Mouse (Mus musculus): ENCODE measurements at regions not wholly inside any gene's neighbourhood (a gene's known extent, or its start where the extent isn't known, plus 50 kb on each side); places are given as distances from the start of the nearest gene placed in this dataset.

DNA sequence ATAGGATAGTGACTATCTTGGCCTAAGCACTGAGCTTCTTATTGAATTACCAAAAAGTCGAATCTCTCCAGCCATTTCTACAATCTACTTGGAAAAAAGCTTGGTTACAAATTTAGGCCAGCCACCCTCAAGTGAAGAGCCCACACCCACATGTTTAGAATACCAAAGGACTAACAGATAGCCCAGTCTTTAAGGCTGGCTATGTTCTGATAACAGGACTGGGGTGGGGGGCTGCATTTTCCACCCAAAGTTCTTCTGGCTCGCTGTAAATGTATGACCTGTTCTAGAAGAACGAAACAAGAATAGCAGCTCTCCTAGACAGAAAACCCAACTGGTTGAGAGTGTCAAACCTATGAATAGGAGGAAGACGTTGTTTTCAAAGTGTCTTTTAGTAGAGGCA is 130.6 kb upstream of the Cited2 start:
- WGBS: 91% methylated on average over 4 of the region's 4 CpGs

DNA sequence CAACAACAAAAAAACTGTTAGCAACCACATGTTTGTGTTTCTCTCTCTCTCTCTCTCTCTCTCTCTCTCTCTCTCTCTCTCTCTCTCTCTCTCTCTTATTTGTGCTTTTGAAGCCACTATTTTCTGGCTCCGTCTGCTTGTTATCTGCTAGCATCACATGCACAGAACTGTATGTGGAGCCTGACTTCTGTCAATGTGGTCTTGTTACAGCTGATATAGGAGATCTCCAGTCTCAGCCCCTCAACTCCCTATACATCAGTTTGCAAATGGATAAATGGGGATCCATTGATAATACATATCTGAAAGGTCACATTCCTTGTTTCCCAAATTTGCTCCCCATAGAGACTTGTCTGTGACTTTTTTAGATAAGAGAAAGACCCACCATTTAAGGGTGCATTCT is 126.9 kb upstream of the Cited2 start:
- no peak for ATAC-seq (ENCODE audit: low FRiP score, low read depth)
- Histone ChIP-seq H3K27ac (replicated peaks; ENCODE audit: low read depth, low read length) (no peak overlapping the region), H3K4me2 (replicated peaks; ENCODE audit: low read depth, low read length, severe bottlenecking) (no peak overlapping the region), H3K9me3 (ENCODE audit: control insufficient read depth, low read length) (no peaks in the 10 kb centered on the region), H3K27me3 (ENCODE audit: control insufficient read depth, insufficient read depth, low read length) (no peaks in the 10 kb centered on the region), H3K4me3 (replicated peaks; ENCODE audit: low read length) (no peak overlapping the region), H3K9ac (ENCODE audit: low read depth, low read length, severe bottlenecking) (no peak overlapping the region), H3K4me1 (ENCODE audit: control insufficient read depth, insufficient read depth, low read length) (no peaks in the 10 kb centered on the region), H3K36me3 (ENCODE audit: control insufficient read depth, insufficient read depth, low read length) (no peaks in the 10 kb centered on the region)
- 84% methylated on average over 1 of the region's 1 CpGs for WGBS
- no peak for TF ChIP-seq POLR2A (IDR thresholded peaks at IDR 0.05; ENCODE audit: borderline replicate concordance, extremely low read depth, insufficient read depth, insufficient read length)
- DNase-seq (ENCODE audit: low spot score): no peak

More for the DNA sequence above, 130.6 kb upstream of the Cited2 start:
- Histone ChIP-seq H3K9me3 (ENCODE audit: control insufficient read depth, low read length) (no peaks in the 10 kb centered on the region), H3K36me3 (ENCODE audit: control insufficient read depth, insufficient read depth, low read length) (no peaks in the 10 kb centered on the region), H3K9ac (ENCODE audit: low read depth, low read length, severe bottlenecking) (no peak overlapping the region), H3K4me1 (ENCODE audit: control insufficient read depth, insufficient read depth, low read length) (no peaks in the 10 kb centered on the region), H3K4me2 (replicated peaks; ENCODE audit: low read depth, low read length, severe bottlenecking) (no peak overlapping the region), H3K27me3 (ENCODE audit: control insufficient read depth, insufficient read depth, low read length) (no peaks in the 10 kb centered on the region), H3K27ac (replicated peaks; ENCODE audit: low read depth, low read length) (no peak overlapping the region), H3K4me3 (replicated peaks; ENCODE audit: low read length) (no peak overlapping the region)
- TF ChIP-seq POLR2A (IDR thresholded peaks at IDR 0.05; ENCODE audit: borderline replicate concordance, extremely low read depth, insufficient read depth, insufficient read length): no peak
- no peak for ATAC-seq (ENCODE audit: low FRiP score, low read depth)
- DNase-seq (ENCODE audit: low spot score): no peak

DNA sequence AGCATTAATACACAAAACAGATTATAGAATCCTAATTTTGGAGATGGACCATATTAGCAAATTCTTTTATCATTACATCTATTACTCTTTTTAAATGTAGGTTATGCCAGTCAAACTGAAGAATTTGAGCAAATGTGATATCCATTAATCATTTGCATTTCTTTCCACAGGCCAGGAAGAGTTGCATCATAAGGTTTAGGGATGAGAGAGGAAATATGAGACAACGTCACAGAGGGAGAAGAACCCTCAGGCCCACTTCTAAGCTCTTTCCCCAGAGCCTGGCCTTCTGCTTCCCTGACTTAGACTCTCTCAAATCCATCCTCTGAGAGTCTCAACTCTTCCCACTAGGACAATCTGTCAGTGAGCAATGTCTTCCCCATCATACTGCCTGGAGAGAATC is 126.3 kb upstream of the Cited2 start:
- 77% methylated on average over 1 of the region's 1 CpGs for WGBS
- Histone ChIP-seq H3K9ac (ENCODE audit: low read depth, low read length, severe bottlenecking) (no peak overlapping the region), H3K4me1 (ENCODE audit: control insufficient read depth, insufficient read depth, low read length) (no peaks in the 10 kb centered on the region), H3K4me2 (replicated peaks; ENCODE audit: low read depth, low read length, severe bottlenecking) (no peak overlapping the region), H3K9me3 (ENCODE audit: control insufficient read depth, low read length) (no peaks in the 10 kb centered on the region), H3K27ac (replicated peaks; ENCODE audit: low read depth, low read length) (no peak overlapping the region), H3K27me3 (ENCODE audit: control insufficient read depth, insufficient read depth, low read length) (no peaks in the 10 kb centered on the region), H3K36me3 (ENCODE audit: control insufficient read depth, insufficient read depth, low read length) (no peaks in the 10 kb centered on the region), H3K4me3 (replicated peaks; ENCODE audit: low read length) (no peak overlapping the region)
- DNase-seq (ENCODE audit: low spot score) (no peak), ATAC-seq (ENCODE audit: low FRiP score, low read depth) (no peak)
- no peak for TF ChIP-seq POLR2A (IDR thresholded peaks at IDR 0.05; ENCODE audit: borderline replicate concordance, extremely low read depth, insufficient read depth, insufficient read length)

DNA sequence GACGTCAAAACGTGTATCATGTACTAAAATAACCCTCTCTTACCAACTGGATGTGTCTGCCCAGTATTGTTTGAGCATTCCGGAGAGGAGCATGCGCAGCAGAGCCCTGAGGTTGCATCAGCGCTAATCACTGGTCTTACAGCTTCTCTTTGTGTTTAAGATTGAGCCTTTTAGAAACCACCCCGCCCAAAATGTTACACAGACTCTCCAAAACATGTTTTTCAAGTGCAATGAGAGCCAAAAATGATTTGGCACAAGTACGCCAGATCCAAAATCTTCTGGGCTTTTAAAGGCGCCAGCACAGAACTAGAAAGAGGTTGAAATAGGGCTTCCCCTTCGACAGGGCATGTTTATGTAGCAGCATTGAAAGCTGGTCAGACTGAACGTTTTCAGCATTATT is 123.8 kb upstream of the Cited2 start:
- Histone ChIP-seq H3K4me1 (ENCODE audit: control insufficient read depth, insufficient read depth, low read length) (no peaks in the 10 kb centered on the region), H3K27ac (replicated peaks; ENCODE audit: low read depth, low read length) (no peak overlapping the region), H3K36me3 (ENCODE audit: control insufficient read depth, insufficient read depth, low read length) (no peaks in the 10 kb centered on the region), H3K27me3 (ENCODE audit: control insufficient read depth, insufficient read depth, low read length) (no peaks in the 10 kb centered on the region), H3K9me3 (ENCODE audit: control insufficient read depth, low read length) (no peaks in the 10 kb centered on the region), H3K9ac (ENCODE audit: low read depth, low read length, severe bottlenecking) (no peak overlapping the region), H3K4me2 (replicated peaks; ENCODE audit: low read depth, low read length, severe bottlenecking) (no peak overlapping the region), H3K4me3 (replicated peaks; ENCODE audit: low read length) (no peak overlapping the region)
- no peak for DNase-seq (ENCODE audit: low spot score)
- WGBS: 85% methylated on average over 10 of the region's 10 CpGs
- ATAC-seq (ENCODE audit: low FRiP score, low read depth): no peak
- TF ChIP-seq POLR2A (IDR thresholded peaks at IDR 0.05; ENCODE audit: borderline replicate concordance, extremely low read depth, insufficient read depth, insufficient read length): no peak

DNA sequence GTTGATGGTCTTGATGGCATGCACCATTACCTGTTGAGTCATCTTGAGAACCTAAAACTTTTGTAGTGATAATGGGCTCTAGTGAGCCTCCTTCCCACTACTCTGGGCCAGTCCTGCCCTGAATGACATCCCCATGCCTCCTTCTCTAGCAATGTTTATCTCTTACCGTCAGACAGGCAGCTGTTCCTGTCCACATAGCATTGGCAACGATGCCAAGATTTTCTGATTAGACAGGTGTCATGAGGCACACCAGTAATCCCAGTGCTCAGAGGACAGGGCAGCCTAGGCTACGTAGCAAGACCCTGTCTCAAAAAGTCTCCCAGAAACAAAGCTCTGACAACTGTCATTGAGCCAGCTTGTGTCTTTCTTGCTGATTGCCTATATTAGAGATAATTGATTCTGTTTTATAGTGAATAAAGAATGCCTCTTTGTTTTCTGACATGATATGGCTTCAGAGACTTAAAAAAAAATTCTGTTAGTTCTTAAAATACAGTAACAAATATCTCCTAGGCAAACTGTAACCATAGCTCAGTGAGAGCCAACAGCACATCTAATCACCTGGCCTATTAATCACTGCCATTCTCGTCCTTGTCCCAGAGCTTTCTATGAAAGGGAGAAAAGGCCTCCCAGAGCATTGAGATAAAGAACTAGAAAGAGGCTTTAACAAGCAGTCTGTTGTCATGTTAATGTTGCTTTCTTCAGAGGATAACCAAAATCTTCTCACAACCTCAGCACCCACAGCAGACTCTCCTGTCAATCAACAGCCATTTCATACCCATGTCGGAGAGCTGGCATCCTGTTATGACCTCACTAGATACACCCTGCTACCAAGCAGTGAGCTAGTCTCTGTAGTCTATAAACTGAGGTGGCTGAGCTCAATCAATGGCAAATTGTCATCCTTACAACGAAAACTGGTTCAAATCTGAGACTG is 122.9 kb upstream of the Cited2 start:
- no peaks in the 10 kb centered on the region for H3K27me3 ChIP-seq (ENCODE audit: control insufficient read depth, insufficient read depth, low read length)
- H3K9ac ChIP-seq (ENCODE audit: low read depth, low read length, severe bottlenecking): no peak overlapping the region
- no peaks in the 10 kb centered on the region for H3K4me1 ChIP-seq (ENCODE audit: control insufficient read depth, insufficient read depth, low read length)
- H3K36me3 ChIP-seq (ENCODE audit: control insufficient read depth, insufficient read depth, low read length): no peaks in the 10 kb centered on the region
- ATAC-seq (ENCODE audit: low FRiP score, low read depth): peak; percentile 55; the same call in 1 of the 2 replicates
- WGBS: 72% methylated on average over 6 of the region's 6 CpGs
- no peak for DNase-seq (ENCODE audit: low spot score)
- H3K4me2 ChIP-seq (replicated peaks; ENCODE audit: low read depth, low read length, severe bottlenecking): no peak overlapping the region
- H3K4me3 ChIP-seq (replicated peaks; ENCODE audit: low read length): no peak overlapping the region
- H3K9me3 ChIP-seq (ENCODE audit: control insufficient read depth, low read length): no peaks in the 10 kb centered on the region
- TF ChIP-seq POLR2A (IDR thresholded peaks at IDR 0.05; ENCODE audit: borderline replicate concordance, extremely low read depth, insufficient read depth, insufficient read length): no peak
- no peak overlapping the region for H3K27ac ChIP-seq (replicated peaks; ENCODE audit: low read depth, low read length)

All from limb, embryonic 14.5 days (tissue).